Mouse (Mus musculus): Measurements from ENCODE around the gene Nbr1.

Gene Nbr1

DNA sequence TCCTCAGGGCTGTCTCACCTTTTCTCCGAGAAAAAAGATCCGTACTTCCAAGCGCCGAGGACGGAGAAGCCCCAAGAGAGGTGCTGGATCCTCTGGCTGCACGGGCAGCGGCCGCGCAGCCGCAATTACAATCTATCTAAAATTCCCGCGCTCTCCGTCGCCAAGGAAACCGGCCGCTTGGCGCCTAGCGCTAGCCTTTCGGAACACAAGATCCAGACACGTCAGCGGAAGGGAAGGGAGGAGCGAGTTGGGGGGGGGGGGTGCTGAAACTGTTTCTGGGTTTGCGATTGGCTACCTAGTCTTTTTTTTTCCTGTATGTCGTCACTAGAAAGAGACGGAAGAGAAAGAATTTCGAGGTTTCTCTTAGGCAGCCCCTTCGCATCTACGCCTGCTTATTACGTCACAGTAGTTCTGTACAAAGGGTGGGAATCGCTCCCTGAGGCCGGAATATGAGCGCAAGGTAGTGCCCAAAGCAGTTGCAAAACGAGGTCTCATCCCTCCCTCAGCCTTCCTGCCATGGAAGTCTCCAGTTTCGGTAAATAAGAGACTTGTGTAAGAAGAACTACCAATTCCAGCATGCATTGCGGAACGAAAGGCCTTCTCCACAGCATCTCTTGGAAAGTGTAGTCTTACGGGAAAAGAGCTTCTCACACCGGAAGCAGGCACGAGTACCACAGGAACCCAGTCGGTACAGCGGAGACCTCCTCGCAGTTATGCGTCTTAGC is at the start of gene Nbr1, which contains the start of gene Brca1:
Gene Nbr1 (plus strand): TSS at position 399 of the 725 bp plus-strand sequence.
Gene Brca1 (minus strand): TSS at position 205 of the 725 bp plus-strand sequence.
- peak; percentile 75 to 86 for DNase-seq (ENCODE audit: low spot score in 2 of 2)

- no peak for DNase-seq (ENCODE audit: low spot score in 2 of 2)
Measured at GRCm38 (mm10) chr11:101506269-101506780, 45.6 kb upstream of the Nbr1 start.

GRCm38 (mm10) chr11:101507090-101507489 is 44.9 kb upstream of the Nbr1 start:
- DNase-seq (ENCODE audit: low spot score in 2 of 2), result no peak

DNA sequence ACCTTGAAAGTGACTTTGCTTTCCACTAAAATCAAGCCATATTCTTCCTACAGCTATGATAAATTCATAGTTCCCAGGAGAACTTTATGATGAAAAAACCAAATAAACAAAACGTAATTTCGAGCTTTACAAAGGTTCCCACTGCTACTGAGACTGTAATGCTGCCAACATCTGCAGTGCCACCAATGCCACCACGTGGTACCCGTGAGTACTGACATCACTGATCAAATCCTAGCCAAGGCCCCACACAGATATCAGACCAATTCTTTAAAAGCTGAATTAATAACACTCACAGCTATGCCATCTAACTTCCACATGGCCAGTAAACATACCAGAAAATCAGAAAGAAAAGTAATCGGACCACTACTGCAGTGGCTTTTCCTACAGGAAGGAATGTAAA is 33.0 kb upstream of the Nbr1 start:
- DNase-seq (ENCODE audit: low spot score in 2 of 2), result no peak

GRCm38 (mm10) chr11:101519364-101519763 is 32.6 kb upstream of the Nbr1 start:
- DNase-seq (ENCODE audit: low spot score in 2 of 2), result no peak

DNA sequence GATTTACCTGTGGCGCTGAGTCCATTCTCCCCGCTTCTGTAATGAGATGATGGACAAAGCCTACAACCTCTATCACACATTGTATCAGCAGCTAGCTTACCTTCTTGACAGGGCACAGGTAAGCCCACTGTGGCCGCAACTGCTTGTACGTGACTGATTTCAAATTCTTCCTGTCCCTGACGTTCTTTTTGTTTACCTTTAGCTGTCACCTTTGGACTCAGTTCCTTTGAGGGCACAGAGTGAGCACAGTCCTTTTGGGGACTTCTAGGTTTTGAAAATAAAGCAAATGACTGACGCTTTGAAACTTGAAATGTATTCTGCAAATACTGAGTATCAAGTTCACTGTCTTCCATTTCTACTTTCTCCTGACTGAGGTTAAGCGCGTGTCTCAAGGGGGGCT is 27.5 kb upstream of the Nbr1 start:
- no peak for DNase-seq (ENCODE audit: low spot score in 2 of 2)

DNA sequence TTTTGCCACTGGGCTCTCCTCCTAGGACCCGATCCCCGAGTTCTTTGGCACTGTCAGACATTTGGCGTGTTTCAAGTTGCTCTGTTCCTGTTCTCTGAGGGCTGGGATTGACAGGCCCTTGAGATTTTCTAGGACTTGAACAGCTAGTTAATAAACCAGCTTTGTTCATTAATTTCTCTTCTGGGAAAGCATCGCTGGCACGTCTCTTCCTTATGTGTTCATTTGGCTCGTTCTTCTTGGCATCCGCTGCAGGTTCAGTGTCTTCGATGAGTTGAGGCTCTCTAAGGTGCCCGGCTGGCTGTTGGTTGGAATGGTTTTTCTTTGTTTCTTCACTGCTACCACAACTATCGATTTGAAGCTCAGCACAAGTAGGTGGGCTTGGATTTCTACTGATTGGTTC is 26.9 kb upstream of the Nbr1 start:
- DNase-seq (ENCODE audit: low spot score in 2 of 2), result no peak

- DNase-seq (ENCODE audit: low spot score in 2 of 2), result peak in 1 of 2 experiments; percentile 31
Measured at GRCm38 (mm10) chr11:101525936-101526595, 25.9 kb upstream of the Nbr1 start.

DNA sequence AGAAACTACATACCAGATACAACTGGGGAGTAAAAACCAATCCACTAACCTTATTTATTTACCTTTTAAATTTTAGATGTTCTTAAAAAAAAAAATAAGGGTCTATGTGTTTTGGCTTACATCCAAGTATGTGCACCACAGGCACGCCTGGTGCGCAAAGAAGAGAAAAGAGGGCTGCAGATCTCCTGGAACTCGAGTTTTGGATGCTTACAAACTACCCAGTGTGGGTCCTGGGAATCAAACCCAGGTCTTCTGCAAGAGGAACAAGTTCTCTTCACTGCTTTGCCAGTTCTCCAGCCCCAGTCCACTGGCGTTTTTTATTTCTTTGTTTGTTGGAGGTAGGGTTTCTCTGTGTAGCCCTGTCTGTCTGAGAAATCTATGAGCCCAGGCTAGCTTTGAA is 25.3 kb upstream of the Nbr1 start:
- DNase-seq (ENCODE audit: low spot score in 2 of 2), result no peak

- DNase-seq (ENCODE audit: low spot score in 2 of 2), result peak in 1 of 2 experiments; percentile 22
Measured at GRCm38 (mm10) chr11:101543533-101543932, 8.4 kb upstream of the Nbr1 start.

DNA sequence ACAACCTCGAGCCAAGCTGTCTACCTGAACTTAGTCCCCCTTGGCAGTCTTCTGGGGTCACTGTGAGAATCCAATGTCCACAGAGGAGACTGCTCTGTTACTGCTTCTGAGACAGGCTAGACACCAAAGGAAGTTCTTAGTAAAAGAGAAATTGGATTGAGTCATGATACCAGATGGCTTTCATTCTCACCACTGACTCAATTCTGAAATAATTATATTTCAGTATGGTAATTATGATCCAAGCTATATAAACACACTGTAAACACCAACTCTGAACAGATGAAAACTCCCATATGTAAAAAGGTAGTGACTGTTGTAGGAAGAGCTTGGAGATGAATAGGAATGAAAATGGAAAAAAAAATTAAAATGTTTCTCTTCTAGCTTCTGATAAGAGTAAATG is 7.8 kb upstream of the Nbr1 start:
- DNase-seq (ENCODE audit: low spot score in 2 of 2), result no peak

- DNase-seq (ENCODE audit: low spot score in 2 of 2), result no peak
Measured at GRCm38 (mm10) chr11:101548526-101548925, 3.4 kb upstream of the Nbr1 start.

GRCm38 (mm10) chr11:101552476-101553300 is 739 bp downstream of the Nbr1 start:
- DNase-seq (ENCODE audit: low spot score in 2 of 2), result peak; percentile 84 to 98

DNA sequence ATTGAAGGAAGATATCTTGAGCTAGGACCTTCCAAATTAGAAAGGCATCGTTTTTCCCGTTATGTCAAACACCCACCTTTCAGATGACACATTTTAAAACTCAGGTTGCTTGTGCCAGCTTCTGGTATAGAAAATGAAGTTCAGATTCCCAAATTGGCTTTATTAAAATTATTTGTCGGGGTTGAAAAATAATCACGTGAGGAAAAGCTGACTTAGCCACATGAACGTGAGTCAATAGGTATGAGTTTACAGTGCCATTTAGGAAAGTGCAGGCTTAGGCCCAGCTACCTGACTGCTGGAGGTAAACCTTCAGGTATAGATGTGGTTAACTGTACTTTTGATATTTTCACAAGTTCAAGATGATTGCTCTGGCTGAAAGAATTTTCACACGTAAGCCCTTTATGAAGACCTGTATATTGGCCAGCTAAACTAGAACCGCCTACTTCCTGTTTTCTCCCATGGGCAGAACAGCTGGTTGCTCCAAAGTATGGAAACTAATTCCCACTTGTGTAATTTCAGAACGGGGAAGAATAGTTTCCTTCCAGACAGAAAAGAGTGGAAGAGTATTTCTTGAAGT is 1.5 kb downstream of the Nbr1 start:
- DNase-seq (ENCODE audit: low spot score in 2 of 2), result no peak

DNA sequence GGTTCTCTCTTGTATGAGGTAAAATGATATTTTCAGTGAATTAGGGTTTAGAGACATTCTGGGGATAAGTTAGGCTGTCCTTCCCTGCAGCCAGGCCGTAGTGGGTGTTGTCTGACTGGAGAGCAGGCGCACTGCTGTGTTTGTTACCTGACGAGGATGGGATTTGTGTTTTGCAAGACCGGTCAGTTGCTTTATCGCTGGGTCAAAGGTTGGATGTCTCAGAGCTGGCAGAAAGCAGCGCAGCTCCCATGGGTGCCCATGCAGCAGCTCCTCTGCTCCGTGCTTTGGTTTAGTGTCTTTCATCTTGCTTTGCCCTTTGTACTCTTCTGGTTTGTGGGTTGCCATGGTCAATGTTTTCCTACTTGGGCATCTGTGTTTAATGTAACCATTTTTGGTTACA is 4.6 kb downstream of the Nbr1 start:
- DNase-seq (ENCODE audit: low spot score in 2 of 2), result peak in 1 of 2 experiments; percentile 20

DNA sequence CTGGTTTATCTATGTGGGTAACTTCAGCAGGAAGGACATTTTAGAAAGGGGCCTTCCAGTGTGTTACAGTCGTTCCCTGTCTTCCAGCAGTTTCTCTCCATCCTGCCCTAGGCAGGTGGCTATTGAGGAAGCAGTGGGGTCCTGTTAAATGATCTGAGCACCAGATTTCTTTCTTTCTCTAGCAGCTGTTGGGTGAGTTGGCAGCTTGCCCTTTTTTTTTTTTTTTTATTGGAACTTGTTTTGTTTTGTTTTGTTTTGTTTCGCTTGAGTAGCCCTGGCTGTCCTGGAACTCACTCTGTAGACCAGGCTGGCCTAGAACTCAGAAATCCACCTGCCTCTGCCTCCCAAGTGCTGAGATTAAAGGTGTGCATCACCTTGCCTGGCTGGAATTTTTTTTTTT is 5.0 kb downstream of the Nbr1 start:
- DNase-seq (ENCODE audit: low spot score in 2 of 2), result no peak

DNA sequence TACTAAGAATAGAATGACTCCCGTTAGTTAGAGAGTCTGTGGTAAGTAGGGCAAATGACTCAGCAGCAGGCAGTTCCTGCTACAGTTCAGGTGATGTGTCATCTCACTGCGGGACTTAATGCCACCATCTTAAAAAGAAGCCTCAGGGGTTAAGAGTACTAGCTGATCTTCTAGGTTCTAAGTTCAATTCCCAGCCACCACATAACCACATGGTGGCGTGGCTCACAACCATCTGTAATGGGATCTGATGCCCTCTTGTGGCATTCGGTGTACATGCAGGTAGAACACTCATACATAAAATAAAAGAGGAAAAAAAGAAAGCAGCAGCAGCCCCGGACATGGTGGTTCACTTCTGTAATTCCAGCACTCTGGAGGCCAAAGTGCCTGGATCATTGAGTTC is 10.4 kb downstream of the Nbr1 start:
- no peak for DNase-seq (ENCODE audit: low spot score in 2 of 2)

GRCm38 (mm10) chr11:101568421-101568820 is 16.5 kb downstream of the Nbr1 start:
- no peak for DNase-seq (ENCODE audit: low spot score in 2 of 2)

- no peak for DNase-seq (ENCODE audit: low spot score in 2 of 2)
Measured at GRCm38 (mm10) chr11:101576116-101576515, 24.2 kb downstream of the Nbr1 start.

- no peak for DNase-seq (ENCODE audit: low spot score in 2 of 2)
Measured at GRCm38 (mm10) chr11:101581081-101581764, 29.3 kb downstream of the Nbr1 start.

Data from urinary bladder, adult 18-20 months (tissue).